Mouse (Mus musculus) 3T3-L1 (cell line): ENCODE results near the gene Amz2.

Experiments used
- DNase-seq: peaks from one replicate; pipeline ENCODE4 v3.0.0-alpha.2; 2015; ENCODE audit warnings: low read depth, low spot score

The Amz2 gene

GRCm38 (mm10) chr11:109421205-109421604, 4.5 kb upstream of the Amz2 start:
- no peak for DNase-seq

- no peak for DNase-seq
These were observed 3.5 kb upstream of the Amz2 start for GRCm38 (mm10) chr11:109422263-109422662.

- no peak for DNase-seq
These were observed 2.5 kb upstream of the Amz2 start for GRCm38 (mm10) chr11:109423294-109423693.

- no peak for DNase-seq
These were observed 483 bp downstream of the Amz2 start for GRCm38 (mm10) chr11:109426272-109426586.

GRCm38 (mm10) chr11:109427353-109427752, 1.6 kb downstream of the Amz2 start:
- no peak for DNase-seq

- no peak for DNase-seq
These were observed 8.6 kb downstream of the Amz2 start for GRCm38 (mm10) chr11:109434233-109434798.

GRCm38 (mm10) chr11:109436889-109437288, 11.1 kb downstream of the Amz2 start:
- DNase-seq: no peak

GRCm38 (mm10) chr11:109439209-109439608, 13.5 kb downstream of the Amz2 start:
- DNase-seq: no peak

GRCm38 (mm10) chr11:109439829-109440340, 14.1 kb downstream of the Amz2 start:
- peak; percentile 97 for DNase-seq

- peak; percentile 21 for DNase-seq
These were observed 14.9 kb downstream of the Amz2 start for GRCm38 (mm10) chr11:109440641-109441040.

GRCm38 (mm10) chr11:109441119-109441518, 15.4 kb downstream of the Amz2 start:
- DNase-seq: peak; percentile 75

- DNase-seq: no peak
These were observed 16.5 kb downstream of the Amz2 start for GRCm38 (mm10) chr11:109442166-109442730.

GRCm38 (mm10) chr11:109443468-109444263, 17.9 kb downstream of the Amz2 start:
- no peak for DNase-seq

- peak; percentile 26 for DNase-seq
These were observed 18.9 kb downstream of the Amz2 start for GRCm38 (mm10) chr11:109444600-109444999.

GRCm38 (mm10) chr11:109445438-109446035, 19.8 kb downstream of the Amz2 start:
- DNase-seq: peak; percentile 62

GRCm38 (mm10) chr11:109451169-109451568, 25.4 kb downstream of the Amz2 start:
- DNase-seq: no peak

- DNase-seq: no peak
These were observed 30.5 kb downstream of the Amz2 start for GRCm38 (mm10) chr11:109456261-109456660.

- no peak for DNase-seq
These were observed 32.4 kb downstream of the Amz2 start for GRCm38 (mm10) chr11:109458165-109458564.

GRCm38 (mm10) chr11:109460586-109460985, 34.8 kb downstream of the Amz2 start:
- peak; percentile 62 for DNase-seq

GRCm38 (mm10) chr11:109465068-109465467, 39.3 kb downstream of the Amz2 start:
- DNase-seq: no peak

- DNase-seq: no peak
These were observed 41.2 kb downstream of the Amz2 start for GRCm38 (mm10) chr11:109466987-109467386.

- DNase-seq: no peak
These were observed 42.4 kb downstream of the Amz2 start for GRCm38 (mm10) chr11:109468133-109468532.
